Mouse (Mus musculus) lung, embryonic 14.5 days (tissue): ENCODE data around the gene Rps2. TPM values are rescaled to one million over a fixed set of nuclear protein-coding genes. Genes with fewer than 3 reads are reported as not detected.

ENCODE experiments used
- ATAC-seq: fragments of 200-750 bp; cut with Nextera tagmentation; 2 replicates; pipeline ENCODE4 v1.8.0; 2017; ENCODE audit warnings: mild to moderate bottlenecking, moderate TSS enrichment, moderate library complexity; ENCODE audit not compliant: insufficient read depth
- DNase-seq: peaks from one replicate; pipeline ENCODE4 v3.0.0-alpha.2; 2015
- H3K27ac ChIP-seq: fragments of 300-500 bp; sonication (generic); 2 replicates; pipeline ENCODE4 v1.5.1; 2014; ENCODE audit warnings: low read depth, mild to moderate bottlenecking, moderate library complexity
- H3K27me3 ChIP-seq: fragments of 300-500 bp; sonication (generic); 2 replicates; pipeline ENCODE4 v1.6.1; 2014; ENCODE audit warnings: low read length, control low read depth; ENCODE audit not compliant: insufficient read depth
- H3K36me3 ChIP-seq: fragments of 300-500 bp; sonication (generic); 2 replicates; pipeline ENCODE4 v1.6.1; 2014; ENCODE audit warnings: control low read depth; ENCODE audit not compliant: insufficient read depth
- H3K4me1 ChIP-seq: fragments of 300-500 bp; sonication (generic); 2 replicates; pipeline ENCODE4 v1.6.1; 2014; ENCODE audit warnings: antibody characterized with exemption, control low read depth; ENCODE audit not compliant: insufficient read depth
- H3K4me2 ChIP-seq: fragments of 300-500 bp; sonication (generic); 2 replicates; pipeline ENCODE4 v1.6.1; 2014; ENCODE audit warnings: mild to moderate bottlenecking
- H3K4me3 ChIP-seq: fragments of 300-500 bp; sonication (generic); 2 replicates; pipeline ENCODE4 v1.5.1; 2014; ENCODE audit warnings: low read depth, low read length
- H3K9ac ChIP-seq: fragments of 300-500 bp; sonication (generic); 2 replicates; pipeline ENCODE4 v1.6.1; 2014
- H3K9me3 ChIP-seq: fragments of 300-500 bp; sonication (generic); 2 replicates; pipeline ENCODE4 v1.6.1; 2016; ENCODE audit warnings: low read depth, low read length, control low read depth
- CTCF ChIP-seq: IDR thresholded peaks from 2 replicates; pipeline ENCODE4 v1.5.1; 2016; ENCODE audit warnings: antibody characterized with exemption, low read depth
- WGBS: fragments of 180-500 bp; shearing (Covaris S2); extraction: QIAGEN DNeasy Blood & Tissue Kit; methylation state at CpG from one replicate; pipeline ENCODE4 v1.1.7; 2014; 5-methylcytosine and 5-hydroxymethylcytosine counted together
- polyA plus RNA-seq: library from polyadenylated mRNA; unstranded; fragments of >200 nt; fragmentation: Nextera tagmentation; extraction: Ambion mirVana; gene quantifications from 2 replicates; pipeline ENCODE4 v1.2.1, GENCODE M21; 2014

Rps2 gene
- polyA plus RNA-seq, 1 experiment from 2014 or later: 1,884 TPM

- DNase-seq: no peak
- H3K4me1 ChIP-seq: peaks cover 12% of the 10 kb centered on the region
- H3K27ac ChIP-seq: no peak overlapping the region
- peaks cover 21% of the 10 kb centered on the region for H3K36me3 ChIP-seq
- H3K27me3 ChIP-seq: peaks cover 40% of the 10 kb centered on the region
- no peak overlapping the region for H3K9ac ChIP-seq
- no peak overlapping the region for H3K4me3 ChIP-seq
- ATAC-seq: no peak
- H3K4me2 ChIP-seq: no peak overlapping the region
- H3K9me3 ChIP-seq: no peaks in the 10 kb centered on the region
- WGBS: 89% methylated on average over 5 of the region's 5 CpGs
- TF ChIP-seq CTCF: no peak
Measured at GRCm38 (mm10) chr17:24692385-24692784, 25.5 kb upstream of the Rps2 start.

DNA sequence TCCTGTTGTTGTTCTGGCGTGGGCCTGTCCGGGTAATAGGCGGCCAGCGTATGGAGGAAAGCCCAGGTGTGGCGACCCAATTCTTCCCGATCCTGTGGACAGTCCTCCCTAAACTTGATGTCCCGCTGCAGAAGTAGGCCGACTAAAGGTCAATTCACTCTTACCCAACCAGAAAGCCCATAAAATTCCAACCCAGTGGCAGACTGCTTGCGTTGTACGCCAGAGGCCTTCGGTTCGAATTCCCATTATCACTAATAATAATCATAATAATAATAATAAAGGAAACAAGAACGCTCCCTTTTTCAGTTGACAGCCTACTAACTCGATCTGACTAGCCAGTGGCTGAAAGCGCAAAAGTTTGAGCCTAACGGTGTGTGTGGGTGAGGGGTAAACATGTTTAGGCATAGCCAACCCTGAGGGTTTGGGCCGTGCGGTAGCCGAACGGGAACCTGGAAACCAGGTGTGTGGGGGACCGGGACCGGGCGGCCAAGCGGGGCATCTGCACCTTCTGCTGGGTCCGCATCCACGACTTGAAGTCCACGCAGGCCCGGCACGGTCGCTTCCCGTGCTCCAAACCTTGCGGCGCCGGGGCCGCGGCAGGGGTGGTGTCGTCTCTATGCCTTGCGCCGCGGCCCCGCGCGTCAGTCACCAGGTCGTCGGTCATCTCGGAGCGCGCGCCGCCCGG is 22.4 kb upstream of the Rps2 start:
- Histone ChIP-seq H3K9ac (peak overlapping the region; percentile 82), H3K9me3 (no peaks in the 10 kb centered on the region), H3K27me3 (peaks cover 9% of the 10 kb centered on the region), H3K27ac (peak overlapping the region; percentile 89), H3K4me2 (peak overlapping the region; percentile 83), H3K4me3 (peak overlapping the region; percentile 84), H3K4me1 (peaks cover 13% of the 10 kb centered on the region), H3K36me3 (peaks cover 31% of the 10 kb centered on the region)
- ATAC-seq (peak; percentile 20), DNase-seq (peak; percentile 8)
- WGBS: 5% methylated on average over 51 of the region's 51 CpGs
- TF ChIP-seq CTCF: no peak

DNA sequence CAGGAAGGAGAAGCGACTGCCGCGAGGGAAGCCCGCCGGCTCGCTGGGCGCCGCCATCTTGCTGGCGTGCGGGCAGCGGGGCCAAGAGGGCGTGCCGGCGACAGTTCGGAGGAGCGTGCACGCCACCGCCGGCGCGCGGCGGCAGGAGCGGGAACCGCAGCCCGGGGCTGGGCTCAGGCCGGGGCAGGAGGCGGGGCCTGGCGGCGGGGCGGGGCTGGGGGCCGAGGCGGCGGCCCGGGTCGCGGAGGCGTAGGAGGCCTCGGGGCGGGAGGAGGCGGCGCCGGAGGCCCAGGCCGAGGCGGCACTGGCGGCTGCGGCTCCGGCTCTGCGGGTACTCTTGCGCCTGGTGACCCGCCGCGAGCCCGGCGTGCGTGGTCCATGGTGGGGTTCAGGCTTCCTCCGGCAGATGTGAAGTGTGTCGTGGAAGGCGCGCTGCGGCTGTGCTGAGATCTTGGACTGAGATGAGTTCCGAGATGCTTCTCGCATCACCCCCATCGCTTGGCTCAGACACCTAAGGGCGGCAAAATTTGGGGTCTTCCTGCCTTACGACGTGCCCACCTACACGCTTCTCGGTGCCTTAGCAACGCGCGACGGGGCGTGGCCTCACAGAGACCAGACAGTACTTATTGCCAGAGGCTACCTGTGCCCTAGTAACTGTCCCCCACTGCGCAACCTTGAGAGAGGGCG is 21.8 kb upstream of the Rps2 start, which contains the start of the genes Gfer and Noxo1:
Gene Gfer (minus strand): TSS at position 146 of the 687 bp plus-strand sequence.
Gene Noxo1 (plus strand): TSS at position 224 of the 687 bp plus-strand sequence.
- ATAC-seq (peak; percentile 92), DNase-seq (peak; percentile 93)
- peaks cover 13% of the 10 kb centered on the region for H3K4me1 ChIP-seq
- peak within 1 kb of the TSS; percentile 83 for H3K4me2 ChIP-seq
- no peak for TF ChIP-seq CTCF
- peak within 1 kb of the TSS; percentile 82 for H3K9ac ChIP-seq
- under 1% methylated on average over 54 of the region's 76 CpGs for WGBS
- 0 out of 2 replicates have a peak, but pooled peaks cover 2% of the 10 kb centered on the region for H3K27me3 ChIP-seq
- peak within 1 kb of the TSS; percentile 84 for H3K4me3 ChIP-seq
- peaks cover 38% of the 10 kb centered on the region for H3K36me3 ChIP-seq
- H3K9me3 ChIP-seq: no peaks in the 10 kb centered on the region
- peak within 1 kb of the TSS; percentile 89 for H3K27ac ChIP-seq

DNA sequence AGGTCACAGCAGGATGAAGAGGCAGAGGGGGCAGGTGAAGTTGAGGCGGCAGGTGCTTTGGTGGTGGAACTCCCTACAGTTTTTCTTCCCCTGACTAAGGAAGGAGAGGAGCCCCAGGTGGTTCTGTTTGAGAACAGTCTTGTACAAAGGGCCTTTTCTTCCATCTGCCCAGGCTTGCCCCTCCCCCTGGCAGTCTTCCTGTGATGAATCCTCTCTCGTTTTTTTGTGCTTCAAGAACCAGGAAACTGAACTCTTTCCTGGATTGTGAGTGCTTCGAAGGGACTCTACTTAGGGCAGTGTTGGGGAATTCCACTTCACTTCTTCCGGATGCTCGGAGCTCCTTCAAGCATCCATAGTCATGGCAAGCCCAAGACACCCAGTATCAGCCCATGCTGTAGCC is 19.9 kb upstream of the Rps2 start:
- TF ChIP-seq CTCF: no peak
- peak overlapping the region; percentile 5 for H3K4me2 ChIP-seq
- no peak overlapping the region for H3K4me3 ChIP-seq
- peak overlapping the region; percentile 89; the same call in 1 of the 2 replicates for H3K27ac ChIP-seq
- no peak overlapping the region for H3K9ac ChIP-seq
- 19% methylated on average over 5 of the region's 5 CpGs for WGBS
- ATAC-seq (0 out of 2 replicates have a peak, but pooled peaks have one; percentile 7), DNase-seq (peak; percentile 64)
- H3K36me3 ChIP-seq: peaks cover 46% of the 10 kb centered on the region
- no peaks in the 10 kb centered on the region for H3K9me3 ChIP-seq
- H3K27me3 ChIP-seq: no peaks in the 10 kb centered on the region
- peaks cover 13% of the 10 kb centered on the region for H3K4me1 ChIP-seq

DNA sequence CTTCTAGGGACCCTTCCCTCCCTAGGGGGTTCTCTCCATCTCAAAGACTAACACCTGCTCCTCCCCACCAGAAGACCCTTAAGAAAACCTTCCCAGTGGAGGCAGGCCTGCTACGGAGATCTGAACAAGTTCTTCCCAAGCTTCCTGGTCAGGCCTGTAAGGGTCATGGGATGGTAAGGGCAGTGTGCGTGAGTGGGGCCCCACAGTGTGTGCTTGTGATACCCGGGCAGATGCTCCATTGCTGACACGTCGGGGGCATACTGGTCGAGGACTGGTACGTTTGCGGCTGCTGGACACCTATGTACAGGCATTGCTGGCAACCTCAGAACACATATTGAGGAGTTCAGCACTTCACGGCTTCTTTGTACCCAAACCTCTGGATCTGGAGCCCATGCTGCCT is 19.2 kb upstream of the Rps2 start:
- DNase-seq (no peak), ATAC-seq (no peak)
- Histone ChIP-seq H3K4me1 (peaks cover 13% of the 10 kb centered on the region), H3K27me3 (no peaks in the 10 kb centered on the region), H3K4me3 (no peak overlapping the region), H3K36me3 (peaks cover 44% of the 10 kb centered on the region), H3K9me3 (no peaks in the 10 kb centered on the region), H3K4me2 (peak overlapping the region; percentile 5), H3K27ac (peak overlapping the region; percentile 89), H3K9ac (no peak overlapping the region)
- no peak for TF ChIP-seq CTCF
- WGBS: 57% methylated on average over 9 of the region's 9 CpGs

- Histone ChIP-seq H3K9ac (no peak overlapping the region), H3K4me3 (no peak overlapping the region), H3K4me1 (peaks cover 13% of the 10 kb centered on the region), H3K9me3 (no peaks in the 10 kb centered on the region), H3K36me3 (peaks cover 46% of the 10 kb centered on the region), H3K4me2 (no peak overlapping the region), H3K27me3 (no peaks in the 10 kb centered on the region), H3K27ac (no peak overlapping the region)
- TF ChIP-seq CTCF: no peak
- DNase-seq (no peak), ATAC-seq (no peak)
- 75% methylated on average over 2 of the region's 2 CpGs for WGBS
Measured at GRCm38 (mm10) chr17:24699473-24699872, 18.4 kb upstream of the Rps2 start.

DNA sequence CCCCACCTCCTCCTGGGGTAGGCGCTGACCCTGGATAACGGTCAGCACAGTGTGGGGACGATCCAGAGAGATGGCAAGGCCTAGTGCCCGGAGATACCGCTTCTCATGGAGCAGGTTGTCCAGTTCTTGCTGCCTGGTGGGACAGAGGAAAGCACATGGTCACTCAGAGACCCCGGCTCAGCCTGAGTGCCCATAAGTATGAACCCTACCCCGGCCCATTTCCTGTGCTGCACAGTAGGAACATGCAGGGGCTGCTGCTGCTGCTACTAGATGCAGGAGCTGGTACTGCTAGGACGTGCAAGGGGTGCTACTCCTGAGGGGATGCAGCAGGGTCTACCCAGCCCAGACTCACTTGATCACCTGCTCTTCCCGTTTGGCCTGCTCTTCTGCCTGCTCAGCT is 16.7 kb upstream of the Rps2 start:
- H3K9ac ChIP-seq: no peak overlapping the region
- DNase-seq (no peak), ATAC-seq (no peak)
- TF ChIP-seq CTCF: no peak
- WGBS: 86% methylated on average over 9 of the region's 9 CpGs
- no peaks in the 10 kb centered on the region for H3K9me3 ChIP-seq
- no peaks in the 10 kb centered on the region for H3K27me3 ChIP-seq
- H3K36me3 ChIP-seq: peaks cover 56% of the 10 kb centered on the region
- H3K4me1 ChIP-seq: peaks cover 13% of the 10 kb centered on the region
- H3K27ac ChIP-seq: no peak overlapping the region
- no peak overlapping the region for H3K4me3 ChIP-seq
- H3K4me2 ChIP-seq: no peak overlapping the region
